Mouse (Mus musculus) heart, adult 18-20 months (tissue): ENCODE results near the gene Dnaja3. TPM values are rescaled to one million over a fixed set of nuclear protein-coding genes. Genes with fewer than 3 reads are reported as not detected.

Experiments used
- DNase-seq, 2 experiments: peaks; one replicate each; pipeline ENCODE4 v3.0.0; 2021 to 2022; ENCODE audit warnings: mixed read lengths in 1 of 2
- total RNA-seq, 2 experiments: library from RNA; stranded (reverse); gene quantifications; 2 replicates each; pipeline ENCODE4 v1.2.3; 2021

Gene Dnaja3
- total RNA-seq, 2 experiments from 2014 or later: 152 to 155 TPM

GRCm38 (mm10) chr16:4606431-4607084, 33.2 kb upstream of the Dnaja3 start:
- DNase-seq: peak; percentile 76 to 80

DNA sequence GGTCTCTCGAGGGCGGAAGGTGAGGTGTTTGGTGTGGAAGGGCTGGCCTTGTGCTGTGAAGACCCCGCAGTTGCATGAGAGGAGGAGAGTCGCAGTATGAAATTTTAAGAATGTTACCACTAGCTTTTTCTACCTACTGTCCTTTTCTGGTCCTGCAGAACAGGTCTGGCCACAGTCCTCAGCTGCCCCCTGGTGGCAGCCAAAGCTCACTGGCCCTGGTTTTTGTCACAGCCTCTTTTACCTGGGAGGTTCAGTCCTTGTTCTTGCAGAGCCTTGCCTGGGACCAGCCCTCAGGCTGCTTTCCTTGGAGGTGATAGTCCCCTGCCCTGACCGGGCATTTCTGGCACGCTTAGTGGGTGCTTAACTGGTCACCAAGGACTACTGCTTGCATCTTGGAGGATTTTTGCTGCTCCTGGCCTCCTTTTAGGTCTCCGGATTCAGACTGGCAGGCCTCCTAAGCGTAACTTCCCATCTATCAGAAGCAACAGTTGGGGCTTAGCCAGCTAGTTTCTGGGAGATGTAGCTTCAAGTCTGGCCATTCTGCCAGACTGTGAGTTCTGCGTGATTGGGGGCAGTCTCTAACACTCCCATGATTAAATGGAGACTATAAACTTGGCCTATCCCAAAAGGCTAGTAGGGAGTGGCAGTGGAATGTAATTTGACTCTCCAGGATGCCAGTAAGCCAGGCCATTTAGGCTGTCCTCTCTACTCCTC, 31.8 kb upstream of the Dnaja3 start:
- peak; percentile 84 to 87 for DNase-seq

DNA sequence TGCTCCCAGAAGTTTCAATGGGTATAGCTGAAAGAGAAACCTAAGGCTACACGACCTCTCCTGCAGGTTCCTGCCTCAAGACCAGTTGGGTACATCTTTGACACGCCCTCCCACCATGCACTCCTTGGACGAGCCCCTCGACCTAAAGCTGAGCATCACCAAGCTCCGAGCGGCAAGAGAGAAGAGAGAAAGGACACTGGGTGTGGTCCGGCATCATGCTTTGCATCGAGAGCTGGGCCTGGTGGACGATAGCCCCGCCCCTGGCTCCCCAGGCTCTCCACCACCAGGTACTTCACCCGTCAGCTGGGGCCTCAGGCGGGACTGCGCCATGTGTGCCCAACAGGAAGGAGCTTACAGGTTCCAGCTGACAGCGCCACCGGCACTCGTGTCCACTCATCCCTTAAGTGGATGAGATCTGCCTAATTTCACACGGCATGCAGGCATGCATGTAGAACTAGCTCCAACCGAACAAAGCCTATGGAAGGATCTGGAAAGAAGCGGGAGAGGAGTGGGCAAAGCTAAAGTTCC, 31.2 kb upstream of the Dnaja3 start:
- DNase-seq: no peak

- DNase-seq: no peak
Observed at GRCm38 (mm10) chr16:4611193-4611592, 28.6 kb upstream of the Dnaja3 start.

GRCm38 (mm10) chr16:4611676-4612075, 28.1 kb upstream of the Dnaja3 start:
- no peak for DNase-seq

GRCm38 (mm10) chr16:4613736-4614135, 26.1 kb upstream of the Dnaja3 start:
- no peak for DNase-seq

DNA sequence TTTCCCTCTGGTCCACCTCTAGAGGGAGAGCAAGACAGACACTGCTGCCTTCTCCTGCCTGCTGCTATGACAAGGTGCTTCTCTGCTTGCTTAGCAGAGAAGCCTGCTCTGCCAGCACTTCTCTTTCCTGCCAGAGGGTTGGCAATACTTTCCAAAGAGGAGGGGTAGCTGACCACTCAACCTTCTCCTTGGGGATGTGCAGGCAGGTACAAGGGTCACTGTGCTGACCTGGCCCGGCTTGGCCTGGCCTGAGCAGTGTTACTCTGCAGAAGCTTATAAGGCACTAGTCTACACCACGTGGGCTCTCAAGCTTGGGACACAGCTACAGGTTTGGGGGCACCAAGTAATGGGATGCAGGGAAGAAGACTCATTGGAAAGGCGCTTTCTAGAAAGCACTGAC, 25.1 kb upstream of the Dnaja3 start:
- no peak for DNase-seq

- DNase-seq: no peak
Observed at GRCm38 (mm10) chr16:4615297-4615696, 24.5 kb upstream of the Dnaja3 start.

GRCm38 (mm10) chr16:4616829-4617228, 23.0 kb upstream of the Dnaja3 start:
- no peak for DNase-seq

- no peak for DNase-seq
Observed at GRCm38 (mm10) chr16:4624074-4624473, 15.7 kb upstream of the Dnaja3 start.

- DNase-seq: peak; percentile 94 to 95
Observed at GRCm38 (mm10) chr16:4624481-4625110, 15.2 kb upstream of the Dnaja3 start, which contains the start of gene Pam16. Gene Pam16, minus strand, starts transcription at chr16:4624988.

DNA sequence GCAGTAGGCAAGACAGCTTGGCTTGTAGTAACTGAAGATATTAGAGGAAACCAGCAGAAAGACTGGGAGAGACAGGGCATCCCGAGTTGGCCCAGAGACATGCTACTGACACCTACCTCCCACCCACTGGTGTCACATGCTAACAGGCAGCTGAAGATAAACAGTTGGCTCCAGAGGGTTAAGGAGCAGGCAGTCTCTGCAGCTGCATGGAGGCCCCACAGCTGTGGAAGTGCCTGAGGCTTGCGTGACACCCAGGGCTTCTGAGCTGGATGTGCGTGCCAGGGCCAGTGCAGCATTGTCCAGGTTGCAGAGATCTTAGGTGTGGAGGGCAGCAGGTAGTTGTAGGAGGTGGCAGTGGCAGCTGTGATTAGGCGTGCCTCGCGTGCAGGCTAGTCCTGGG, 12.7 kb upstream of the Dnaja3 start:
- DNase-seq: no peak

- no peak for DNase-seq
Observed at GRCm38 (mm10) chr16:4628898-4629419, 10.8 kb upstream of the Dnaja3 start.

DNA sequence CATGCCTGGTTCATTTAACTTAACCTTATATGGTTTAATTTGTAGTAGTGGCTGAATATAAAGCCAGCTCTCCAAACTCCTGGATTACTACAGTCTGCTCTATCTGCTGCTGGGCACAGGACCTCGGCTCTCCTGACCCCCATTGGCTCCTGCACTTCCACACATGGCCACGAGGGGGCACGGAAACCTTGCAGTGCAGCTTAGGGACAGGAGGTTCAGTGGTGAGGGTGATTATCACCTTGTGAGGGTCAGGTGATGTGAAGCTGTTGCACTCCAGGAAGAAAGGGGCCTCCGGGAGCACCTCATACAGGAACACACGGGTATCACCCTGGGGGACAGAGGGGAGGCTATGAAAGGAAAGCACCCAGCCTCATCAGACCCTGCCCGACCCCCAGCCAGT, 9.8 kb upstream of the Dnaja3 start:
- DNase-seq: peak; percentile 76 to 95

GRCm38 (mm10) chr16:4632050-4632449, 7.7 kb upstream of the Dnaja3 start:
- peak in 1 of 2 experiments; percentile 44 for DNase-seq

DNA sequence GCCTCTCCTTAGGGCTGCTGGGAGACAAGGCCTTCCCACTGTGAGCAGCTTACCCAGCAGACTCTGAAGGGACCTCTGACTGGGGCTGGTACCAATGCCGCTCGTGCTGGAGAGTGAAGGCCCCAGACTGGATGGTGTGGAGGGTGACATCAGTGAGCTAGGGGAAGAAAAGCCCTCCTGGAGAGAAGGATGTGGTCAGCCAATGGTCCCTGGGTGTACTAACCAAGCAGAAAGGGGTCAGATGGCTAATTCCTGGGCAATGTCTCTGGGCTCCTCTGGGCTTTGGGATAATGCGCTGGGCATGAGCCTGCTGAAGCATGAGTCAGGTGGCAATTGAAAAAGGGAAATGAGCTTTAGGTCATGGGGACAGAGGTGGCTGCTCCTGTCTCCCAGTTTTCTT, 6.1 kb upstream of the Dnaja3 start:
- no peak for DNase-seq

GRCm38 (mm10) chr16:4634681-4635080, 5.1 kb upstream of the Dnaja3 start:
- DNase-seq: no peak

- DNase-seq: no peak
Observed at GRCm38 (mm10) chr16:4635760-4636159, 4.0 kb upstream of the Dnaja3 start.

GRCm38 (mm10) chr16:4638891-4639390, 848 bp upstream of the Dnaja3 start:
- DNase-seq: no peak

GRCm38 (mm10) chr16:4640267-4641005, 647 bp downstream of the Dnaja3 start:
- peak; percentile 49 to 53 for DNase-seq

GRCm38 (mm10) chr16:4641119-4641838, 1.5 kb downstream of the Dnaja3 start:
- DNase-seq: peak; percentile 47 to 55
